In the genomic region with DNA sequence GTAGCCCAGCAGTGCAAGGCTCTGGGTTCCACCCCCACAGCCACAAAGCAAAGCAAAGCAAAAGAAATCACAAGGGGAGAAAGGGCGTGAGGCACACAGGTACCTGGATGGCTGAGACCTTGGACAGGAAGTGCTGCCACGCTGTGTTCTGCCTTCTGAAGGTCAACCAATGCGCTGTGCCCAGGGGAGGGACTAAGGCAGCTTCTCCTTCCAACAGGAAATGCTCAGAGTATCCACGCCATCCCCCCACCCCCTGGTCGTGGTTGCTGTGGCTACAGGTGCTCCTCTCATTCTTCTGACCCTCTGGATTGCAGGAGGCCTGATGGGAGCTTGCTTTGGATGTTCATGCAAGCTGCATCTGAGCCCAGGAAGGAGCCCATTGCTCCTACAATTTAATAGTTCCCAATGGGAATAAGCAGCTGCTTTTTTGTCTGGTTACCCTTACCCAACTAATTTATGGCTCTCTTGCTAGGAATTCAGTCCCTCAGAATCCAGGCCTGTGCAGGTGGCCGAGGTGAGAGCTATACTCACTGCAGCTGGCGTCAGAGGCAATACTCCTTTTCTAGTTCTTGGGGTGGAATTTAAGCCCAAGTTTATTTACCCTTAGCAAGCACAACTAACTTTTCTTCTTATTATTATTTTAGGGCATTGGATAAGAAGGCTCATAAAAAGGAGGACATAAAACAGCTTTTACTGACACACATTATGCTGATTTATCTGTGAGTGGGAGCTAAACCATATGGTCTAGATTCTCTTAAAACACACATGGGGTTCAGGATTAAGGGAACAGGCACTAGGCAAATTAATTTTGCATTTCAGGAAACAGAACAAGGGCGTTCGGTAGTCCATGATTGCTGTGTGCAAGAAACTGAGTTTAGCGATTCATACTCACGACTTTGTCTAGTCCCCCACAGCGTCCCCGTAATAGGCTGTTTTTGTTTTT, we compare ENCODE assay signal across 11 mouse cellular contexts.
DNase-seq lines count a peak whose midpoint lies in the region; ATAC-seq lines count a peak whose summit lies in the region.
"Had no signal": no experiment of that assay in that cellular context is flagged by ENCODE, and none has a peak within 500 bp of the region (broad histone marks: within the 10 kb centered on the region; RNA-seq: fewer than 3 reads in every experiment).

No protein-coding gene starts in this region.

- H3K4me3 ChIP-seq in kidney, embryonic 16.5 days (ENCODE audit: low read length), result no peak overlapping the region
- H3K4me3 ChIP-seq in stomach, embryonic 15.5 days (replicated peaks), result no peak overlapping the region
- H3K4me3 ChIP-seq in hindbrain, embryonic 12.5 days, result no peak overlapping the region

- peak overlapping the region; percentile 27; the same call in 1 of the 2 replicates for H3K4me2 ChIP-seq in kidney, embryonic 16.5 days (replicated peaks; ENCODE audit: low read depth, low read length)
- H3K4me2 ChIP-seq in stomach, embryonic 15.5 days, result no peak overlapping the region
- no peak overlapping the region for H3K4me2 ChIP-seq in hindbrain, embryonic 12.5 days (replicated peaks)
- H3K4me2 ChIP-seq: midbrain, embryonic 11.5 days had no signal

- WGBS in kidney, embryonic 16.5 days, result 36% methylated on average over 13 of the region's 13 CpGs
- 54% methylated on average over 13 of the region's 13 CpGs for WGBS in stomach, embryonic 15.5 days
- 75% methylated on average over 13 of the region's 13 CpGs for WGBS in hindbrain, embryonic 12.5 days

- no peaks in the 10 kb centered on the region for H3K27me3 ChIP-seq in kidney, embryonic 16.5 days (ENCODE audit: insufficient read depth, low read length)
- H3K27me3 ChIP-seq in stomach, embryonic 15.5 days (replicated peaks), result no peaks in the 10 kb centered on the region
- H3K27me3 ChIP-seq in hindbrain, embryonic 12.5 days, result no peaks in the 10 kb centered on the region

- peaks cover 26% of the 10 kb centered on the region for H3K4me1 ChIP-seq in kidney, embryonic 16.5 days (ENCODE audit: insufficient read depth, low read length)
- H3K4me1 ChIP-seq in stomach, embryonic 15.5 days, result peaks cover 6% of the 10 kb centered on the region
- peaks cover 5% of the 10 kb centered on the region; the same call in 1 of the 2 replicates for H3K4me1 ChIP-seq in hindbrain, embryonic 12.5 days

- H3K36me3 ChIP-seq in kidney, embryonic 16.5 days (ENCODE audit: insufficient read depth, low read length), result no peaks in the 10 kb centered on the region
- no peaks in the 10 kb centered on the region for H3K36me3 ChIP-seq in stomach, embryonic 15.5 days
- H3K36me3 ChIP-seq in hindbrain, embryonic 12.5 days, result no peaks in the 10 kb centered on the region

- H3K9me3 ChIP-seq in kidney, embryonic 16.5 days (ENCODE audit: low read length), result no peaks in the 10 kb centered on the region
- no peaks in the 10 kb centered on the region for H3K9me3 ChIP-seq in stomach, embryonic 15.5 days
- H3K9me3 ChIP-seq in hindbrain, embryonic 12.5 days (replicated peaks), result no peaks in the 10 kb centered on the region

- H3K27ac ChIP-seq in kidney, embryonic 16.5 days (ENCODE audit: low read length), result peak overlapping the region; percentile 78
- no peak overlapping the region for H3K27ac ChIP-seq in stomach, embryonic 15.5 days
- no peak overlapping the region for H3K27ac ChIP-seq in hindbrain, embryonic 12.5 days

- H3K9ac ChIP-seq in kidney, embryonic 16.5 days (replicated peaks; ENCODE audit: low read length), result no peak overlapping the region
- H3K9ac ChIP-seq in stomach, embryonic 15.5 days, result no peak overlapping the region
- H3K9ac ChIP-seq in hindbrain, embryonic 12.5 days, result no peak overlapping the region

- peak; percentile 24 to 38 for DNase-seq in adrenal gland, adult (ENCODE audit: inconsistent age in 2 of 2, low spot score in 1 of 2)
- no peak for DNase-seq in adrenal gland, postnatal 4 days (ENCODE audit: low spot score in 2 of 2)
- peak; percentile 20 for DNase-seq in ovary, postnatal 36 days (ENCODE audit: low spot score)
- DNase-seq in ovary, postnatal 14 days (ENCODE audit: low spot score), result no peak
- no peak for DNase-seq in right cerebral cortex, postnatal 36 days (ENCODE audit: low spot score in 2 of 2)

- peak; percentile 84 for ATAC-seq in kidney, embryonic 16.5 days (ENCODE audit: low FRiP score, low TSS enrichment)
- peak; percentile 84 for ATAC-seq in stomach, embryonic 15.5 days (ENCODE audit: insufficient read depth, low FRiP score, low read depth)
- no peak for ATAC-seq in hindbrain, embryonic 12.5 days (ENCODE audit: low FRiP score)
- ATAC-seq: forebrain, embryonic 16.5 days; inflammation-experienced regulatory T-cells, adult 6 months had no signal

Comparison
In these comparisons a context has a peak if more than half of its experiments do, and no peak if none do; other contexts are left out.
1. DNase-seq: peak in adrenal gland, adult (2 of 2) and ovary, postnatal 36 days (single experiment); none in adrenal gland, postnatal 4 days (0 of 2), ovary, postnatal 14 days (single experiment) and right cerebral cortex, postnatal 36 days (0 of 2).